Mouse (Mus musculus) gastrocnemius, adult 8-10 months (tissue): ENCODE results near the gene Parvg. TPM values are rescaled to one million over a fixed set of nuclear protein-coding genes. Genes with fewer than 3 reads are reported as not detected.
"Not testable (repeated sequence)": the region's sequence is repeated elsewhere in the genome, so short reads cannot be mapped to it uniquely, and the experiment has no call there.

Experiments used
- DNase-seq, 2 experiments: peaks; one replicate each; pipeline ENCODE4 v3.0.0; 2022; ENCODE audit warnings: low spot score in 2 of 2
- total RNA-seq, 4 experiments: library from RNA; stranded (reverse); gene quantifications; 2 replicates each; pipeline ENCODE4 v1.2.4; 2022

Parvg gene
- under 1 TPM; 0.16 to 0.47 (median 0.22) TPM for total RNA-seq

DNA sequence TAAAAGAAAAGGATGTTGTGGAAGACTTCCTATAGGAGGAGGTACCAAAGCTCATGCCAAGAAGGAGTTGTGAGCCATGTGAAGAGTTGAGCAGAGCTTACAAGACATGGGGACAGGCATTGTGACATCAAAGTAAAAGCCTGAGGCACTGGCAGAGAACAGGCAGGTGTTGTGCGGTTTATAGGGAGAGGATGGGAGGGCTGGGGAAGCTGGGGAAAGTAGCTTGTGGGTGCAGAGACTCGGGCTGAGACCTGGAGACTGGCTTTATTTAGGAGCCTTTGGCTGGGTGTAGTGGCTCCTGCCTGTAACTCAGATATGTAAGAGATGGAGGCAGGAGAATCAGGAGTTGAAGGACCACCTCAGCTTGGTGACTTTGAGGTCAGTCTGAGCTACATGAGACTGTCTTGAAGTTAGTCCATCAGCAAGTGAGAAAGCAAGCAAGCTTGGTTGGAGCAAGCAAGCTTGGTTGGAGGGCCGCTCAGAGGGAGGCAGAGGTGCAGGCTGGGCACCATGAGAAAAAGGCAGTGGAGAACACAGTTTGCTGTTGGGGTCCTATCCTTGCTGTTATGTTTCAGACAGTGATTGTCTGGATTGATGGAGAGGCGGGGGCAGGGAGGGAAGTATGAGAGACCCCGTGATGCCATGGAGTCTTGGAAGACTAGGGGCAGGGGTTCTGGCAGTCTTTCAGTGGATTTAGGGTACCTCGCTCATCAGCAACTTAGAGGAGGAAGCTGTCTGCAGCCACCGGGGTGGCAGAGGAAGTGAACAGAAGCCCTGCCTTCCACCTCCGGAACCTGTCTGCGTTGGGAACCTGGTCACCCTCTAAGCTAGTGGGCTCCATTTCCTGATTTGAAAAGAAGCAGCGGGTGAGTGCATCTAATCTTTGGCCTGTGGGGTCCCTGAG lies at the start of gene Parvg:
TSS of gene Parvg (plus strand) at position 61 of the 904 bp plus-strand sequence.
- DNase-seq = no peak

DNA sequence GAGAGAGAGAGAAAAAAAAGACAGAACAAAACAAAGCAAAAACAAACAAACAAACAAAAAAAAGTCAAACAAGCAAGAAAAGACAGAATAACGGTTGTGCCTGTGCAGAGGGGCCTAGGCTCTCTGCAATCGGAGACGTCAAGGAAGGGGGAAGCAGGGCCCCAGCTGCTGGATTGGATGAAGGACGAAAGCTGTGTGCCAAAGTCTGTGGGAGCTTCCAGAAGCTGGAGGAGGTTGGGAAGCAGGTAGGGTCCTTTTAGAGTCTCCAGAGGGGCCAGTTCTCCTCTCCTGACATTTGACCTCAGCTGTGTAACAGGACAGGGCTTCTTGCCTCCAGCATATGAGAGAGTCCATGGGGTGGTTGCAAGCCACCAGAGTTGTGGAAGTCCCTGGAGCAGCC lies 47.8 kb upstream of the Parvg start:
- DNase-seq = no peak

DNA sequence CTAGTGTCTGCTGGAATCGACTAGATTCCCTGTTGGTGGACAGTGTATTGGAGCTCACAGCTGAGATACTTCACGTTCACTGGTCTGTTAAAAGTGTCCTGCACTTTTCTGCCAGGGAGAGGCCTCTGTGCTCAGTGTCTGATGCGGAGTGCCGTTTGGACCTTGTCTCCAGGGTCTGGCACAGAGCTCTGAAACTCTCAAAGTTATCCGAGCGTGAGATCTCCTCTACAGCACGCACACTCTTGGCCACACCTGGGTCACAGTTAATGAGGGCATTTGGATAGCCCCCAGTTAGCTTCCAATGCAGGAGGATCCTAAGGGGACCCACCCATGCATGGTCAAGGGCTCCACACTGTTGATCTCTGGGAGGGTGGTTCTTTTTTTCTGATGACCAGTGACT lies 45.7 kb upstream of the Parvg start:
- DNase-seq = no peak

DNA sequence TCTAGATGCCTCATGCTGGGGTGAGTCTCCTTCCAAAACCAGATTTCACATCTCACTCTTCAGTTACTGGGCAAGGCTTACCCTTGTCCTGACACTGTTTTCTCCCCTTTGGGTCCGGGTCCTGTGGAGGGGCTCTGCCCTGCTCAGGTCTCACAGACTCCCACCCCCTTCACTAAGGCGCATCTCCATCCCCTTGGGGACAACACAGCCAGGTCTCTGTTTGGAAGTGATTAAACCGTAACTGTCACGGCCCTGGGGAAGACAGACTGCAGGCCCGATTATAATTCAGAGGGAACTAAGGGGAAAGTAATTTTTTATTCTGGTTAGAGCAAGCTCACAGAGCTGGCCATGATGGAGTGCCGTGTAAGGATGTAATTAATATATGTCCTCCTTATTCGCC lies 45.2 kb upstream of the Parvg start:
- no peak for DNase-seq

DNA sequence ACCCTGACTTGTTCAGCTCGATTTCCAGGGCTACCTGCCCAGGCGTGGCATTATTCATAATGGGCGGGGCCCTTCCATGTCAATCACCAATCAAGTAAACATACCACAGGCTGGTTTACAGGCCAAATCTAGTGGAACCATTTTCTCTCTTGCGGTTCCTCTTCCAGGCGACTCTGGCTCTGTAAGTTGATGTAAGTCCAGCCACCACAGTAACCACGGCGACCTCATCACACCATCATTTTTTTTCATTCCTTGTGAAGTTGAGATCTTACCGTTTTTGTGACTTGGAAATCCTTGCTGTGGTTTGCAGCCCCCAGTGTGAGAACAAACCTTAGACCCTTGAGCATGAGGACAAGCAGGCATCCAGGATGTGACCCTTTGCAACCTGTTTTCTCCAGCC lies 43.5 kb upstream of the Parvg start:
- no peak for DNase-seq

DNA sequence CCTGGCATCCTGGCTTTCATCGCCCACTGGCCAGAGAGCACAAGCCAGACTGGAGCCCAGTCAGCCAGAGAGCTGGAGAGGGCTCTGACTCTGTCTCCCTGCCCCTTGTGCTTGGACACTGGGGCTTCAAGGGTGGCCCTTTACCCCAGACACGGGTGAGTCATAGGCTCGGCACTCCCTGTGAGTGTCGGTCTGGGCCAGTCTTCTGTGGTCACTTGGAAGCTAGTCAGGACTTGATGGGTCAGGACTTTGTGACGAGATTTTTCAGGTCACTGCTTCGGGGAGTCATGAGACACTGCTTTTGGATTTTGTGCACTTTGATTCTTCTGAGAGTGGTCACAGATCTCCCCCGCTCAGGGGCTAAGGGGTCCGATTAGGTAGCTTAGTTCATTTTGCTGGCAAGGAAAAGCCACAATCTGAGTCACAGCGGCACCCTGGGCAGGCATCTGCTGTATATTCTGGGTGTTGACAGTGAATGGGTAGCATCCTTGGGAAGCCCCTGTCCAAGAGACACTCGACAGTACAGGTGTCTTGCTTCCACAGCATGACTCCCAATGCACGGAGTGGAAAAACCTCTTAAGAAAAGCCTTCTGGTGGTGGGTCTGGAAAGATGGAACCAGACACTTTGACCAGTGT lies 43.0 kb upstream of the Parvg start:
- no peak for DNase-seq

DNA sequence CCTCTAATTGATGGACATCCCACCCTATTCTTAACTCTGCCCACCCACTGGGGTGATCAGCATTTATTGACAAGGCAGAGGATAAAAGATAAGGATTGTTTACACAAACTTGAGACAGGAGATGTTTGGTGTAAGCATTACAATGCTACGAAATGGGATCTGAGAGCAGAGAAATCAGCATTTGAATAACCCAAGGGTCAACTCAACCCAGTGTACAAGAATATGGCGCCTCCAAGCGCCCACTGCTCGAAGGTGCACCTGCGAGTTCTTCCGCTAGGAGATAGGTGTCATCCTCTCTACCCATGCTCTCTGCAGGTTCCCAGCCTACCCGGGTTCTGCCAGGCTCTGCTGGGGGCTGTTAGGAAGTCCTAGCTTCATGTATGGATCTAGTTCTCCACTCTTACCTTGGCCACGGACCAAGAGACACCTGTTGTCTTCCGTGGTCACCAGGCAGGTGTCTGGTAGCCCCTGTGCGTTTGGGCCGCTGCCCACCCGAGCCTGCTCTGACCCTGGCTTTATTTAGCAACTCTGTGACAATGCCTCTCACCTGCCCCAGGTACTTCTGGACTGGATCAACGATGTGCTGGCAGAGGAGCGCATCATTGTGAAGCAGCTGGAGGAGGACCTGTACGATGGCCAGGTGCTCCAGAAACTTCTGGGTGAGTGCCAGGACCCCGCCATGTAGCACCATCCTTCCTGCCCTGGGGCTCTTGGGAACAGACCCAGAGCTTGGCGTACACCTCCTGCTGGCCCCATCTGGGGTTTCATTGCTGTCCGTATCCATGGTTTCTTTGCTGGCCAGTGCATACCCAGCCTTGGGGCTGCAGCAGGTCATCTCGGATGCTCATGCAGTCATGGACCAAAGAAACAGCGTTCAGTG lies 41.4 kb upstream of the Parvg start:
- no peak for DNase-seq

DNA sequence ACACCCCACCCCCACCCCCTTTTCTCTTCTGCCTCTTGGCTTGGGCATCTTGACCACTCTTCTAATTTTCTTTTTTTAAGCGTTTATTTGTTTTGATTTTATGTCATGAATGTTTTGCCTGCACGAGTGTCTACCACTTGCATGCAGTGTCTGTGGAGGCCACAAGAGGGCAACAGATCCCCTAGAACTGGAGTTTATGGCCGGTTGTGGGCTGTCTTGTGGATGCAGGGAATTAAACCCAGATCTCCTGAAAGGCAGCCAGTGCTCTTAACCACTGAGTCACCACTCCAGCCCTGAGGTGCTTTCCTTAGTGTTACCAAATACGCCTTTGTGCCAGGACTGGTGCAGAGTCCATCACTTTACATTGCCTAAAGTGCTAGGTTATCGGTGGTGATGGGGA lies 39.8 kb upstream of the Parvg start:
- DNase-seq = no peak

DNA sequence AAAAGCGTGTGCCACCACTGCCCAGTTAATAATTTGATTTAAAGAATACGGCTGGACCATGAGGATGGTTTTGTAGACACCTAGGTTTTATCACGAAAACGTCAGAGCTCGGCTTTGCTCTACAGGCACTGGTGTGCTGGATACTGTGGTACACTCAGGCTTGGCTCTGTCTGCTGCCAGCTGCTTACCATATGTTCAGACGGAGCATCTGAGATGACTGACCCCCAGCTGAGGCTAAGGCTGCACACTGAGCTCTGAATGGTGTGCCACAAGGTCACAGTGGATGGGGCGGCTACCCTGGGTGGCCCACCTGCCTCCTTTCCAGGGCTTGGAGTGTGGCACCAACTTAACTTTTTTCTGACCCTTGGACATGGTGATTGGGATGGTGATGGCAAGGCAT lies 38.4 kb upstream of the Parvg start:
- DNase-seq = no peak

DNA sequence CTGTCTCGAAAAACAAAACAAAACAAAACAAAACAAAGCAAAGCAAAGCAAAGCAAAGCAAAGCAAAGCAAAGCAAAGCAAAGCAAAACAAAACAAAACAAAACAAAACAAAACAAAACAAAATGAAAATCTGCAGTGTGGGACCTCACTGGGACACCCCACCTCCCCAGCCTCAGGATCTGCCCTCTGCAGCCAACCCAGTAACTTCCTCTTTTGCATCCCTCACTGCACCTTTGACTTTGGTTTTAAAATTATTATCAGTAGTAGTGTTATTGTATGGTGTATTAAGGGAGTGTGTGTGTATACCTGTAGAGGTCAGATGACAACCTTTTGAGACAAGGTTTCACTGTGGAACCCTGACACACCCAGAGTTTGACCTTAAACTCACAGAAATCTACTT lies 34.9 kb upstream of the Parvg start:
- not testable (repeated sequence) for DNase-seq

DNA sequence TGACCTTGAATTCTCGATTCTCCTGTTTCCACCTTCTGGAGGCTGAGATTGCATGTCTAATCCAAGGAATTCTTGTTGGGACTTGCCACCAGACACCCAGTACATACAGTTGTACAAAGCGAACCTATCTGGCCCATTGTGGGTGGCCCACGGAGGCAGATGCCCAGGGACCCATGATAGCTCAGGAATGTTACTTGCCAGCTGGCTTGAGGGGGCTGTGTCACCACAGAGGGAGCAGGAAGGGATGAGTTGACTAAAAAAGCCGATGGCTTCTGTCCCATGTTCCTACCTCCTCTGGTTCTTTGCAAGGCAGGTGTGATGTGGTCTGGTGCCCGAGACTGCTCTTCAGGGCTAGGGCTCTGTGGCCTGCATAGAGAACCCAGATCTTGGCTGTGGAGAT lies 32.7 kb upstream of the Parvg start:
- DNase-seq = no peak

DNA sequence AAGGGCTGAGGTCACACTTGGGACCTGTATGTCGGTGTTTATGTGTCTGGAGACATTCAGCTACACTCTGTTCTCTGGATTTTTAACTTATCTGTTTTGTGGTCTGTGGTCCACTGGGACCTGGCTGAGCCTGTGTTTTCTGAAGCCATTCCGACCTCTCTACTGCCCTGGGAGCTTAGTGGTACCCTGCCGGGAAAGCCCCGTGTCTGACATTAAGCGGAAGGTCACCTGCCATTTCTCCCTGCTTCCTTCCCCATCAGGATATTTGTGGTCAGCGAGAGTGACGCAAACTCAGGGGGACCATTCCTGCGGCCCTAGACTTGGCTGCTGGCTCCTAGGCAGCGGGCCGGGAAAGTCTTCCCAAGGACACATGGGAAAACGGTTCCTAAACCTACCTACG lies 30.2 kb upstream of the Parvg start:
- no peak for DNase-seq

DNA sequence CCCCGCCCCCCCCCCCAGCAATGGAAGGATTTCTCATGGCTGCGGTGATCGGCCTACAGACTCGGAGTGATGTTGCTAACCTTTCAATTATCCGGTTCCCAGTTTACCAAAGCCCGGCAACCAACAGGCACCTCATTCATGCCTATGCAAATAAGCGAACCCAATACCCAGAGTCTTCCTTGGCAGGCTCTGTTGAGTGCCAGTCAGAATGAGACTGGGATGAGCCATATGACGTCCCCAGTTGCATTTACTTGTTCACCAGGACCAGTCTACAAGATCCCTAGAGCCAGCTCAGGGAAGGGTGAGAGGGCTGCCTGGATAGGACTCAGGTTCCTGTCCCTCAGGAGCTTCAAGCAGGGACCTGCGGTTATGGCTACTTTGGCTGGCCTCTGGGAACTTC lies 29.4 kb upstream of the Parvg start:
- DNase-seq = no peak

DNA sequence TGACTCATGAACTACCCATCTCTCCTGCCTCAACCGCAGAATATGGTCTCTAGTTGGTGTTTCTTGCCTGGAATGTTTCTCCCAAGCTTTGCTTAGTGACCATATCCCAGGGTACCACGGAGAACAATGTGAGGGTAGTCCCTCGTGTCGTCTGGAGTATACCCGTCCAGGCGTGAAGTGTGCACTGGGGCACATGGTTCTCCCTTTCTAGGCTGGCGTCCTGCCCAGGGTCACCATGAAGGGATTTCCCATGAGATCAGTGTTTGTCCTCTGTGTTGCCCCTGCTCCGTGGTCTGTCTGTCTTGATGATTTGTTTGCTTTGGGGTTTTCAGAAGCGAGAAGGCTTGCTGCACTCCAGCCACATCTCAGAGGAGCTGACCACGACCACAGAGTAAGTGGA lies 28.6 kb upstream of the Parvg start:
- DNase-seq = no peak

DNA sequence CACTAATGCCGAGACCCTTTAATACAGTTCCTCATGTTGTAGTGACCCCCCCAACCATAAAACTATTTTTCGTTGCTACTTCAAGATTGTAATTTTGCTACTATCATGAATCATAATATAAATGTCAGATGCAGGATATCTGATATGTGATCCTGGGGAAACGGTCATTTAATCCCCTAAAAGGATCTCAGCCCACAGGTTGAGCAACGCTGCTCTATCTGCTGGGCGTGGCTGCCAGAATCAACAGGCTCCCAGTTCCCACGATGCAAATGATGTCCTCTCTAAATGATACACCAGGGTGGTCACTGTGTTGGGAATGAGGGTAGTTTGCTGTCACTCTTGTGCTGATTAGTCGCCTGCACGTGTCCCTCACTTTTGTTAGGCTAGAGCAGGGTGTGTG lies 26.4 kb upstream of the Parvg start:
- no peak for DNase-seq

DNA sequence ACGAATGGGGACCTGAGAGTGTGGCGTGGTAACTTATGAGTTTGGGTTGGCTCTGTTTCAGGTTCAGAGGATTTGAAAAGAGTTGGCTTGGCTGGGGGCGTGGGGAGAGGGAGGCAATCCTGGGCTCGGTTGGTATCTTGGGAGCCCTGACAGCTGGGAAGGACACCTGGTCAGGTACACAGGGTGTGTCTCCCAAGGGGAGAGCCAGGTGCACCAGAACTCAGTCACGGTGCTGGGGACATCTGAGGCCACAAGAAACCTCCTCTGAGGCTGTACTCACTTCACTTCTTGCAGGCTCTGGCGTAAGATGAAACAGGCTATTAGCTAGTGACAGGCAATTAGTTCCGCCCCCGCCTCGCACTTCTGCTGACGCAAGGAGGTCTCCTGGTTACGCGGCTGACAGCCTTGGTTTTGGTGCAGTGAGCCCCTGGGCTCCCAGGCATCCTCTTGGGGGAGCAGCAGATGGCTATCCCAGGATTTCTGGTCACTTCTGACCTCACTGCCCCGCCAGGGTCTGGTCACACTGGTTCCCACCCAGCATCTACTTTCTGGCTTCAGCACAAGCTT lies 24.9 kb upstream of the Parvg start:
- no peak for DNase-seq

DNA sequence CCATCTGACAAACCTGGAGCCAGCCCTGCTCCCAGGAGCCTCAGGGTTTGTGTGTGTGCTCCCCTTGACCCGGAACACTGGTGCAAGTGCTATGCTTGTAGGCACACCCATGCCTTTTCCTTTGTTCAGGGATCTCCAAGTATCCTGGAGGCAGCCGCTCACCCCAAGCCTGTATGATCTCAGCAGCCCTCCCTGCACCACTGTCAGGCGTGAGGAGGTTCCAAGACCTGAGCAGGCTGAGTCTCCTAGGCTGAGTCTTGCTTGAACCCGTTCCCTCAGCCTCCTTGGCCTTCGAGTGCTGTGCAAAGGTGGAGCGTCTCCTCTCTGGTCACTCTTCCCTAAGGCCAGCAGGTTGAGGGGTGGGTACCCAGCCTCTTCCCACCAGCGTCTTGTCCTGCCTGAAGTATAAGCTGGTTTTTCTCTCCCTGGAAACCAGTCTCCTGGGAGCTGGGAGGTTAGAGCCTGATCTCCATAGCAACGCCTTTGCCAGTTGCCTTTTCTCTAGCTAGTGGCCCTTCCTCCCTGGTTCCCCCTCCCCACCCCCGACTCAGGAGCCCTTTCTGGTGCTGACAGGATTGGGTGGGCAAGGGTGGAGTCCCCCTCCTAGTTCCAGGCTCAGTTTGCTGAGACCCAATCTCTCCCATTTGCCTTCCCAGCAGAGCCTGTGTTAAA lies 24.0 kb upstream of the Parvg start:
- DNase-seq = no peak

DNA sequence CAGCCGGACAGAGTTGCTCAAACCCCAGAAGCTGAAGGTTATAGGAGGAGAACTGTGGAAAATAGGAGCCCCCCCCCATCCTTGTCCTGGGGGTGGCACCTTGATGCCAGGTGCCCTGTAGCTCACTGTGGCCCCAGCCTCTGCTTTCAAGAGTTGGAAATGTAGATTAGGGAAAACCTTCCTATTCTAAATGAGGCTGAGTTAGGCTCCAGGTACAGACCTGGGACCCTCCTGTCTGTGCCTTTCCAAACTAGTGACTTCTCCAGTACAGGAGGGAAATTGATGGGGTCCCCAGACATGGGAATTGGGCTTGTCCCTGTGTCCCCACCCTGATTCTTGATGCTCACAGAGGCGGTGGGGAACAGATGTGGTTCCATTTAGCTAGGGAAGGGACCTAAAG lies 23.2 kb upstream of the Parvg start:
- DNase-seq = no peak

DNA sequence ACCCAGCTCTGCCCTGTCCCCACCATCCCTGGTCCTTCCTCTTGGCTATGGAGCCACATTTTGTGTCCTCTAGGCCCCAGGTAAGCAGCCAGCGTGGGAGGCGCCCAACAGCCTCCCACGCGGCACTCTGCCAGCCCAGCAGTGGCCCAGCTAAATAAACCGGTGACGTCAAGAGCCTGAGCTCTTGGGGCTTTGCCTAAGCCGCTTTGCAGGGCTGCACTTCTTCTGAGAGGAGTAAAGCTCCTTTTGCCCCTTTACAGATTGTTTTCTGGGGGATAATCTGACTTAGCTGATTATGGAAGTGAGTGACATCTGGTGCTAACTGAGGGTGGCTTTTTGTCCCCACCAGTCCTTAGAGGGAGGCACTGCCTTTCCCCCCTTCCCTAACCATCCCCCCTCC lies 22.8 kb upstream of the Parvg start:
- no peak for DNase-seq

DNA sequence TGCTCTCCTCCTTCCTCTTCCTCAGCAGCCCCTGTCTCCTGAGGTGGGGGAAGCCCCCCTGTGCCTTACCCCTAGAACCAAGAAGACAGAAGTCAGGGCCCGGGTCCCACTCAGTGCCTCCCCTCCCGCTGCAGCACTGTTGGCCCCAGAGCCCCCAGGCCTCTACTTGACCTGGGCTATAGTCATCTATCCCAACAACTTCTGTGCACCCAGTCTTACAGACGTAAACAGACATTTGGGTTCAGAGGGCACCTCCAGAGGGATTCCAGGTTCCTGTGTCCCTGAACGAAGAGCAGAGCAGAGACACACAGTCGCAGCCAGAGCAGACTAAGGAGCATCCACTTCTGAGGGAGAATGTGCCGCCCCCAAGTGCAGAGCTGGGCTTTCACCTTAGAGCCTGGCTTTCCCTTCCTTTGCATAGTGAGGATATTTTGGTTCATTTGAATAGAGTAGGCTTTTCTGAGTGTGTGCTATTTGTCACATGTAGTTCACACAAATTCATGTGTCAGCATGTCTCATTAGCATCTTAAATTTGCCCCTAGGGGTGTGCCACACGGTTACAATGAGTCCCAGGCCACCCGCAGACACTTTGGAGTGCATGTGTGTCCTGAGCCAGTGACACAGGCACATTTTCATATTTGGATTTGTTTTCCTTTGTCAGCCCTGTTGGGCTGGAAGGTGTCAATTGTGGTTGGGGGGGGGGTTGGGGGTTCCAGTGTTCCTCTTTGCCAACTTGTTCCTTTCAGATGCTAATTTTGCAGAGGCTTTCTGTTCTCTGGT lies 22.0 kb upstream of the Parvg start:
- DNase-seq = no peak
